Mouse (Mus musculus): ENCODE measurements around the gene Gm6657. TPM values are rescaled to one million over a fixed set of nuclear protein-coding genes. Genes with fewer than 3 reads are reported as not detected.

Gm6657 gene
- polyA plus RNA-seq, 1 experiment = not detected

DNA sequence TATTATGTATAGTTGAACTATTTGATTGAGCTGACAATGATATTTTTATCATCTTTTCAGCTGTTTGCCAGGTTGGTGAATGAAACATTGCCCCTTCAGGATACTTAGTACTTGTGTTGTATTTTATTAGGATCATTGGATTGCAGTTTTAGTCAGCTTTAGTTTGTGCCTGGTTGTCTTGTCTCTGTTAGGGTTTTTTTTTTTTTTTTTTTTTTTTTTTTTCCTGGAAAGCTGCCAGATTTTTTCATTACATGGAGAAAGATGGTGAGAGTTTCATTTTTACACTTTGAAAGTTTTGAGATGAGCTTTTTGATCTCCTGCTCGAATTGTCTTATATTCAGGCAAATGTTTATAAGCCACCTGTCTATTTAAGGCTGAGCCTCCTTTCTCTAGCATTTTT, 54.3 kb downstream of the Gm6657 start:
- Histone ChIP-seq H3K4me3 (replicated peaks) (no peak overlapping the region), H3K9me3 (ENCODE audit: control insufficient read depth, low read length) (no peaks in the 10 kb centered on the region), H3K4me1 (ENCODE audit: control insufficient read depth) (no peaks in the 10 kb centered on the region), H3K27me3 (ENCODE audit: control insufficient read depth) (no peaks in the 10 kb centered on the region), H3K36me3 (ENCODE audit: control insufficient read depth) (no peaks in the 10 kb centered on the region)
- TF ChIP-seq TAL1 (IDR thresholded peaks at IDR 0.05; ENCODE audit: low read length) = no peak
- no peak for TF ChIP-seq GATA1 (IDR thresholded peaks at IDR 0.05; ENCODE audit: low read length)

DNA sequence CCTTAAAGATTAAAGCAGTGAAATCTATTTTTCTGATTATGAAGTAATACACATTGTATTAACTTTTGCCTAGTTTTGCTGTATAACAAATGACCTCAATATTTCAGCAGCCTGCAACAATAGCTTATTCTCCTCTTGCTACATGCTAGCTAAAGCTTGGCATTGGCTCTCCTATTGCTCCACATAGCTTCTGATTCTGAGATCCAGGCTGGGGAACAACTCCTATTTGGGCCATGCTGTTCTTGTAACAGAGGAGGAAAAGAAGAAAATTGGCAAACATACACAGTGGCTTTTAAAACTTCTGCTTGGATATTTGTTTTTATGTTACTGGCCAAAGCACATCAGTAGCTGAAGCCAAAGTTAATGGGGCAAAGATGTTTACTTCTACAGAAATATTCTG, 55.1 kb downstream of the Gm6657 start:
- Histone ChIP-seq H3K4me3 (replicated peaks) (no peak overlapping the region), H3K4me1 (ENCODE audit: control insufficient read depth) (no peaks in the 10 kb centered on the region), H3K9me3 (ENCODE audit: control insufficient read depth, low read length) (no peaks in the 10 kb centered on the region), H3K36me3 (ENCODE audit: control insufficient read depth) (no peaks in the 10 kb centered on the region), H3K27me3 (ENCODE audit: control insufficient read depth) (no peaks in the 10 kb centered on the region)
- TF ChIP-seq GATA1 (IDR thresholded peaks at IDR 0.05; ENCODE audit: low read length) = no peak
- TF ChIP-seq TAL1 (IDR thresholded peaks at IDR 0.05; ENCODE audit: low read length) = no peak

Other genes with a start within 250 kb of the Gm6657 start
- 0.23 and 0.48 TPM in 2 replicates for gene Gphn, start 32.1 kb downstream of the Gm6657 start, polyA plus RNA-seq (2012)